ENCODE assay signal across 9 mouse cellular contexts in the genomic region with DNA sequence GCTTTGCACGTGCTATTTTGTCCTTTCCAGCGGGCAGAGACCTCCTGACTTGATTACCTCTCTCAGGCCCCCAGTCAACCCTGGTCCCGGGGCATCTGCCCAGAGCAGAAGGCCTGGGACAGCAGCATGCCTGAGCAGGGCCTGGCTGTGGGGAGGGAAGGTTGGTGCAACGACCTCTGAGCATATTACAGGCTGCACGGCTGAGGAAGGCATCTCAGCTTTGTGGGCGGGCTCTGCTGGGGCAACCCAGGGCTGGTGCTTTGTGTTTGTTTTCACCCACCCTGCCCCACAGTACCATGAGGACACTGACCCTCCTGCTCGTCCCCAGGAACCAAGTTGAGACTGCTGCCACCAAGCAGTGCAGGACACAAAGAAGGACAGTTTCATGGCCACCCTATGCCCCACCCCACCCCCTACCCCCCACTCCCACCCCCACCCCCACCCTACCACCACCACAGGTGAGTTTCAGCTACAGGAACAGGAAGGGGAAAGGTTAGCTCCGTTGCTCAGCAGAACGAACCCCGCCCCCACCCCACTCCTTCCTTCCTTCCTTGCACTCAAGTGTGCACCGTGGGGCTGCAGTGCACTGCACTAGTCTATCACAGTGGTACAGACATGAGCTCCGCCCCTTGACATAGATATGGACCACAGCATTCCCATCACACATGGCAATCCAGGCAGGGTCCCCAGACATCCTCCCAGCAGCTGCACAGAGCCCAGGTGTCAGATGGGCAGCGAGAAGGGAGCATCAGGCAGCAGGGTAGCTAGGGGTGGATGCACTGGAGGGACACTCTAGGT. TPM values are rescaled to one million over a fixed set of nuclear protein-coding genes. Genes with fewer than 3 reads are reported as not detected.
DNase-seq lines count a peak whose midpoint lies in the region; ATAC-seq and TF ChIP-seq lines count a peak whose summit lies in the region.
"Had no signal": no experiment of that assay in that cellular context is flagged by ENCODE, and none has a peak within 500 bp of the region (broad histone marks: within the 10 kb centered on the region; RNA-seq: fewer than 3 reads in every experiment).

No protein-coding gene starts in this region.

- intact Hi-C loops in heart, postnatal 10 days (cut with DNase I) = no loop called here

- no peak overlapping the region for H3K27ac ChIP-seq in heart, embryonic 14.5 days (replicated peaks in 1 of 2; ENCODE audit: control insufficient read depth in 1 of 2, insufficient read depth in 1 of 2, low read depth in 2 of 2, low read length in 2 of 2)
- no peak overlapping the region for H3K27ac ChIP-seq in embryonic facial prominence, embryonic 15.5 days (replicated peaks)
- H3K27ac ChIP-seq in small intestine, adult 2 months (ENCODE audit: insufficient read depth, low read depth, low read length) = peak overlapping the region; percentile 35
- H3K27ac ChIP-seq: neural tube, embryonic 12.5 days had no signal

- TF ChIP-seq POLR2A in small intestine, adult 2 months (IDR thresholded peaks at IDR 0.05; ENCODE audit: low read depth, low read length) = no peak

- H3K4me1 ChIP-seq in heart, embryonic 14.5 days (ENCODE audit: control insufficient read depth in 2 of 2, insufficient read depth in 2 of 2, low read length in 2 of 2) = peaks cover 17 to 20% of the 10 kb centered on the region in 2 experiments
- H3K4me1 ChIP-seq in E14TG2a.4 (replicated peaks; ENCODE audit: low read depth, low read length) = peaks cover 88% of the 10 kb centered on the region
- H3K4me1 ChIP-seq in embryonic facial prominence, embryonic 15.5 days = peaks cover 12% of the 10 kb centered on the region
- H3K4me1 ChIP-seq in small intestine, adult 2 months (ENCODE audit: control insufficient read depth, insufficient read depth, insufficient read length, low read length) = peaks cover 18% of the 10 kb centered on the region

- H3K36me3 ChIP-seq in heart, embryonic 14.5 days (ENCODE audit: control insufficient read depth, insufficient read depth, low read length) = no peaks in the 10 kb centered on the region
- peaks cover 36% of the 10 kb centered on the region for H3K36me3 ChIP-seq in E14TG2a.4 (ENCODE audit: insufficient read depth, low read length)
- no peaks in the 10 kb centered on the region for H3K36me3 ChIP-seq in embryonic facial prominence, embryonic 15.5 days
- no peaks in the 10 kb centered on the region for H3K36me3 ChIP-seq in small intestine, adult 2 months (ENCODE audit: control insufficient read depth, insufficient read depth, low read length)
- H3K36me3 ChIP-seq: neural tube, embryonic 12.5 days had no signal

- WGBS in heart, embryonic 14.5 days = 35% methylated on average over 13 of the region's 13 CpGs
- 40% methylated on average over 11 of the region's 13 CpGs for WGBS in embryonic facial prominence, embryonic 15.5 days
- WGBS in small intestine, adult 2 months = 41% methylated on average over 13 of the region's 13 CpGs

- H3K27me3 ChIP-seq in heart, embryonic 14.5 days (ENCODE audit: control insufficient read depth, insufficient read depth, low read length) = 0 out of 2 replicates have a peak, but pooled peaks cover 3% of the 10 kb centered on the region
- H3K27me3 ChIP-seq in E14TG2a.4 (ENCODE audit: insufficient read depth, low read length) = no peaks in the 10 kb centered on the region
- no peaks in the 10 kb centered on the region for H3K27me3 ChIP-seq in embryonic facial prominence, embryonic 15.5 days
- no peaks in the 10 kb centered on the region for H3K27me3 ChIP-seq in small intestine, adult 2 months (ENCODE audit: control insufficient read depth, insufficient read depth, low read length)
- H3K27me3 ChIP-seq: neural tube, embryonic 12.5 days had no signal

- H3K4me3 ChIP-seq in heart, embryonic 14.5 days (ENCODE audit: control insufficient read depth in 1 of 2, insufficient read depth in 1 of 2, low read depth in 1 of 2, low read length in 2 of 2) = no peak overlapping the region
- peak overlapping the region; percentile 67 for H3K4me3 ChIP-seq in E14TG2a.4 (replicated peaks; ENCODE audit: low read length)
- no peak overlapping the region for H3K4me3 ChIP-seq in embryonic facial prominence, embryonic 15.5 days (replicated peaks)
- no peak overlapping the region for H3K4me3 ChIP-seq in small intestine, adult 2 months (ENCODE audit: low read depth, low read length)
- H3K4me3 ChIP-seq: neural tube, embryonic 12.5 days had no signal

- DNase-seq in heart, postnatal 10 days = no peak
- no peak for DNase-seq in frontal cortex, postnatal 10 days (ENCODE audit: low spot score in 2 of 2)
- no peak for DNase-seq in frontal cortex, adult 2 months (ENCODE audit: extremely low spot score in 1 of 2, low spot score in 1 of 2)

- no peaks in the 10 kb centered on the region for H3K9me3 ChIP-seq in heart, embryonic 14.5 days (ENCODE audit: control insufficient read depth, low read length)
- no peaks in the 10 kb centered on the region for H3K9me3 ChIP-seq in E14TG2a.4 (ENCODE audit: low read length)
- H3K9me3 ChIP-seq in embryonic facial prominence, embryonic 15.5 days (replicated peaks) = no peaks in the 10 kb centered on the region
- H3K9me3 ChIP-seq: neural tube, embryonic 12.5 days had no signal

- no peak for TF ChIP-seq CTCF in E14TG2a.4 (conservative IDR thresholded peaks at IDR 0.05; ENCODE audit: low read length)
- no peak for TF ChIP-seq CTCF in small intestine, adult 2 months (IDR thresholded peaks at IDR 0.05; ENCODE audit: extremely low read depth, insufficient read length, insufficient replicate concordance, low read depth, low read length)

- no peak overlapping the region for H3K9ac ChIP-seq in heart, embryonic 14.5 days (ENCODE audit: low read length)
- no peak overlapping the region for H3K9ac ChIP-seq in embryonic facial prominence, embryonic 15.5 days
- H3K9ac ChIP-seq: neural tube, embryonic 12.5 days had no signal

- H3K4me2 ChIP-seq in heart, embryonic 14.5 days (ENCODE audit: low read length) = no peak overlapping the region
- no peak overlapping the region for H3K4me2 ChIP-seq in embryonic facial prominence, embryonic 15.5 days (replicated peaks)
- H3K4me2 ChIP-seq: neural tube, embryonic 12.5 days had no signal

- peak; percentile 23; the same call in 1 of the 2 replicates for ATAC-seq in heart, embryonic 14.5 days (ENCODE audit: insufficient number of reproducible peaks, insufficient read depth, low FRiP score, low read depth)
- 0 out of 2 replicates have a peak, but pooled peaks have one; percentile 25 for ATAC-seq in embryonic facial prominence, embryonic 15.5 days (ENCODE audit: insufficient number of reproducible peaks, low FRiP score, low TSS enrichment, low read depth)
- no peak for ATAC-seq in erythroid progenitor cell, adult 5-6 weeks (replicated peaks; ENCODE audit: low FRiP score, poor library complexity, severe bottlenecking)

RNA-seq across cellular contexts. Expression of gene Sik1, which starts 34.3 kb away (rescaled TPM):
- polyA plus RNA-seq in heart, embryonic 14.5 days (2014; fragmentation: Nextera tagmentation; extraction: Ambion mirVana) = 16.6 and 20.3 TPM in 2 replicates
- total RNA-seq in heart, postnatal 10 days (2021) = 10 to 100 TPM; 33.6 to 45.9 TPM
- polyA plus RNA-seq in embryonic facial prominence, embryonic 15.5 days (2015; fragmentation: Nextera tagmentation; extraction: Ambion mirVana) = 33.6 and 35.5 TPM in 2 replicates
- 8.0 and 16.9 TPM in 2 replicates for polyA plus RNA-seq in small intestine, adult 2 months (2012; rRNA removed)
- total RNA-seq in erythroid progenitor cell, adult 5-6 weeks (2015; ENCODE audit: low replicate concordance) = 7.6 and 9.2 TPM in 2 replicates
- total RNA-seq in erythroid progenitor cell, adult 5-6 weeks (2017; ENCODE audit: low replicate concordance) = 2.2 and 5.9 TPM in 2 replicates
- polyA plus RNA-seq in frontal cortex, adult 2 months (2012; rRNA removed) = 14.1 and 18.7 TPM in 2 replicates
